Mouse (Mus musculus) neural tube, embryonic 11.5 days (tissue): Measurements from ENCODE around the gene Gm10226. TPM values are rescaled to one million over a fixed set of nuclear protein-coding genes. Genes with fewer than 3 reads are reported as not detected.
"Not testable (repeated sequence)": the region's sequence is repeated elsewhere in the genome, so short reads cannot be mapped to it uniquely, and the experiment has no call there.

Experiments used
- ATAC-seq: fragments of 200-750 bp; cut with Nextera tagmentation; 2 replicates; pipeline ENCODE4 v1.8.0; 2017; ENCODE audit warnings: moderate number of reproducible peaks, mild to moderate bottlenecking, moderate TSS enrichment, moderate library complexity; ENCODE audit not compliant: insufficient read depth, low FRiP score, low TSS enrichment
- DNase-seq: peaks from one replicate; pipeline ENCODE4 v3.0.0-alpha.2; 2015; ENCODE audit warnings: low spot score
- H3K27ac ChIP-seq: fragments of 300-500 bp; sonication (generic); 2 replicates; pipeline ENCODE4 v1.5.1; 2014; ENCODE audit warnings: low read depth, mild to moderate bottlenecking, low read length
- H3K27me3 ChIP-seq: fragments of 300-500 bp; sonication (generic); 2 replicates; pipeline ENCODE4 v1.6.1; 2014; ENCODE audit warnings: mild to moderate bottlenecking, low read length, mixed read lengths; ENCODE audit not compliant: control insufficient read depth, insufficient read depth
- H3K36me3 ChIP-seq: fragments of 300-500 bp; sonication (generic); 2 replicates; pipeline ENCODE4 v1.6.1; 2014; ENCODE audit warnings: mild to moderate bottlenecking, low read length, moderate library complexity, mixed read lengths; ENCODE audit not compliant: control insufficient read depth, insufficient read depth
- H3K4me1 ChIP-seq: fragments of 300-500 bp; sonication (generic); 2 replicates; pipeline ENCODE4 v1.6.1; 2014; ENCODE audit warnings: low read length, mixed read lengths; ENCODE audit not compliant: control insufficient read depth, insufficient read depth
- H3K4me2 ChIP-seq: fragments of 300-500 bp; sonication (generic); 2 replicates; pipeline ENCODE4 v1.6.1; 2014; ENCODE audit warnings: low read depth, mild to moderate bottlenecking, moderate library complexity
- H3K4me3 ChIP-seq: fragments of 300-500 bp; sonication (generic); 2 replicates; pipeline ENCODE4 v1.5.1; 2014; ENCODE audit warnings: low read depth, low read length
- H3K9ac ChIP-seq: fragments of 300-500 bp; sonication (generic); 2 replicates; pipeline ENCODE4 v1.6.1; 2014; ENCODE audit warnings: mild to moderate bottlenecking, low read length
- H3K9me3 ChIP-seq: fragments of 300-500 bp; sonication (generic); 2 replicates; pipeline ENCODE4 v1.6.1; 2016; ENCODE audit warnings: low read length; ENCODE audit not compliant: control insufficient read depth
- WGBS: fragments of 180-500 bp; shearing (Covaris S2); extraction: QIAGEN DNeasy Blood & Tissue Kit; methylation state at CpG from one replicate; pipeline ENCODE4 v1.1.7; 2014; 5-methylcytosine and 5-hydroxymethylcytosine counted together
- polyA plus RNA-seq: library from polyadenylated mRNA; unstranded; fragments of >200 nt; fragmentation: Nextera tagmentation; extraction: Ambion mirVana; gene quantifications from 2 replicates; pipeline ENCODE4 v1.2.1, GENCODE M21; 2014

Gm10226 gene
- polyA plus RNA-seq, 1 experiment from 2014 or later = 19.5 TPM

GRCm38 (mm10) chr17:21702281-21703240, 10.9 kb downstream of the Gm10226 start:
- no peaks in the 10 kb centered on the region for H3K9me3 ChIP-seq
- no peak overlapping the region for H3K9ac ChIP-seq
- no peak overlapping the region for H3K4me2 ChIP-seq
- H3K4me1 ChIP-seq = no peaks in the 10 kb centered on the region
- DNase-seq (no peak), ATAC-seq (no peak)
- no peaks in the 10 kb centered on the region for H3K36me3 ChIP-seq
- no peaks in the 10 kb centered on the region for H3K27me3 ChIP-seq
- WGBS = 56% methylated on average over 5 of the region's 5 CpGs
- no peak overlapping the region for H3K27ac ChIP-seq
- no peak overlapping the region for H3K4me3 ChIP-seq

GRCm38 (mm10) chr17:21703414-21703813, 11.8 kb downstream of the Gm10226 start:
- Histone ChIP-seq H3K9me3 (no peaks in the 10 kb centered on the region), H3K36me3 (no peaks in the 10 kb centered on the region), H3K4me3 (no peak overlapping the region), H3K4me1 (no peaks in the 10 kb centered on the region; the same call in 1 of the 2 replicates), H3K27me3 (no peaks in the 10 kb centered on the region), H3K9ac (no peak overlapping the region), H3K27ac (no peak overlapping the region), H3K4me2 (no peak overlapping the region)
- DNase-seq = no peak
- ATAC-seq = no peak
- 86% methylated on average over 1 of the region's 1 CpGs for WGBS

DNA sequence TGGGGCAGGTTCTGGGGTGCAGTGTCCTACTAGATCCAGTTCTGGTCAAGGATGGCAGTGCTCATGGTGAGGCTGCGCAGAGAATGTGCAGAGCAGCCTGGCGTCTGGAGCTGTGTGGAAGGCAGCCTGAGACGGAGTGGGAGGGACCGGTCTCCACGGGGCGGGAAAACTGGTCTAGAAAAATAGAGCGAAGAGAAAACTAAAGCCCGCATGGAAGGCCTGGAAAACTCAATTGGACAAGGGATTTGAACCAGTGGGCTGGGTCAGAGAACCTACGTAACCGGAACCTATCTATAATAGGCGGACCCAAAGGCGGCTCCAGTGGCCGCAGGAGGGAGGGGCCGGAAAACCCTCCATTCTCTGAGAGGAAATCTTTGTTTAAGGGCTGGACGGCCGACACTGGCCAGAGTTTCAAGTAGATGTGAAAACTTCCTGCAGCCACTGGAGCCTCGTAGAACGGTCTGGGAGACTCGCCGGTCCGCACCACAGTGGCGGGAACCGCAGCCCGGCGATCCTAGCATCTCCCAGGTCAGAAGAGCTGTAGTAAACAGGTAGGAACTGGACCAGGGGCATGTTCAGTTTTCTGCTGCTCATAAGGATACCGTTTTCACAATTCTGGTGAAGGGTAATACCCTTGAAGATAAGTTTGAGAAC, 15.8 kb downstream of the Gm10226 start, which contains the start of gene Zfp760:
Gene Zfp760, plus strand, starts transcription at position 399 of the 654 bp plus-strand sequence.
- H3K9ac ChIP-seq = peak within 1 kb of the TSS; percentile 75
- H3K27me3 ChIP-seq = no peaks in the 10 kb centered on the region
- no peaks in the 10 kb centered on the region; the same call in 1 of the 2 replicates for H3K4me1 ChIP-seq
- WGBS = 4% methylated on average over 26 of the region's 26 CpGs
- H3K36me3 ChIP-seq = no peaks in the 10 kb centered on the region; the same call in 1 of the 2 replicates
- H3K4me3 ChIP-seq = peak within 1 kb of the TSS; percentile 63
- peak within 1 kb of the TSS; percentile 52 for H3K4me2 ChIP-seq
- peak within 1 kb of the TSS; percentile 85 for H3K27ac ChIP-seq
- no peaks in the 10 kb centered on the region for H3K9me3 ChIP-seq
- ATAC-seq (peak; percentile 95), DNase-seq (peak; percentile 85)

GRCm38 (mm10) chr17:21708401-21708800, 16.7 kb downstream of the Gm10226 start:
- no peaks in the 10 kb centered on the region; the same call in 1 of the 2 replicates for H3K36me3 ChIP-seq
- no peaks in the 10 kb centered on the region; the same call in 1 of the 2 replicates for H3K4me1 ChIP-seq
- peak overlapping the region; percentile 75 for H3K9ac ChIP-seq
- H3K4me2 ChIP-seq = peak overlapping the region; percentile 52
- no peaks in the 10 kb centered on the region for H3K9me3 ChIP-seq
- peak overlapping the region; percentile 63 for H3K4me3 ChIP-seq
- no peak overlapping the region for H3K27ac ChIP-seq
- ATAC-seq = no peak
- WGBS = 52% methylated on average over 2 of the region's 2 CpGs
- DNase-seq = no peak
- no peaks in the 10 kb centered on the region for H3K27me3 ChIP-seq

DNA sequence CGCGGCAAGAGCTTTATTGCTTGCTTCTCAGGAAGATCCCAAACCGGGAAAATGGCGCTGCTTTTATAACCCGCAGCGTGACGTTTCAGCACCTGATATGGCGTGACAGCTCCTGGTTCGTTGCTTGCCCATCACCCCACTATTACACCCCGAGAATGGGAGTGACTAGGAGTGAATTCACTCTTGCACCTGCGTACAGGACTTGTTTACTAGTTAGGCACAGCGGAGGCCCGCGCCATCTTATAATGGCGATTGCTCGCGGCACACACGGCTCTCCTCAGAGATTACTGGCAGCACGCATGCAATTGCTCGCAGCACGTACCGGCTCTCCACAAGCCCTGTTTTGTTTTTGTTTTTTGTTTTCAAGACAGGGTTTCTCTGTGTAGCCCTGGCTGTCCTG, 38.8 kb downstream of the Gm10226 start, which contains the start of gene Zfp229:
Gene Zfp229, plus strand, starts transcription at position 301 of the 400 bp plus-strand sequence.
- H3K9me3 ChIP-seq, H3K36me3 ChIP-seq, H3K9ac ChIP-seq, H3K4me1 ChIP-seq, H3K4me3 ChIP-seq, H3K27ac ChIP-seq, H3K4me2 ChIP-seq, H3K27me3 ChIP-seq, DNase-seq, ATAC-seq: not testable (repeated sequence)
- WGBS = 95% methylated on average over 9 of the region's 22 CpGs

GRCm38 (mm10) chr17:21733049-21733448, 41.4 kb downstream of the Gm10226 start:
- Histone ChIP-seq H3K27ac (no peak overlapping the region), H3K9me3 (no peaks in the 10 kb centered on the region), H3K4me3 (peak overlapping the region; percentile 71; the same call in 1 of the 2 replicates), H3K27me3 (no peaks in the 10 kb centered on the region), H3K9ac (peak overlapping the region; percentile 76), H3K36me3 (no peaks in the 10 kb centered on the region), H3K4me2 (peak overlapping the region; percentile 41), H3K4me1 (no peaks in the 10 kb centered on the region)
- WGBS = 89% methylated on average over 4 of the region's 4 CpGs
- DNase-seq (no peak), ATAC-seq (no peak)

GRCm38 (mm10) chr17:21733529-21734031, 41.9 kb downstream of the Gm10226 start:
- Histone ChIP-seq H3K4me2 (peak overlapping the region; percentile 41), H3K27ac (peak overlapping the region; percentile 50; the same call in 1 of the 2 replicates), H3K9ac (peak overlapping the region; percentile 76), H3K4me3 (peak overlapping the region; percentile 71), H3K27me3 (no peaks in the 10 kb centered on the region), H3K36me3 (no peaks in the 10 kb centered on the region), H3K4me1 (no peaks in the 10 kb centered on the region), H3K9me3 (no peaks in the 10 kb centered on the region)
- under 1% methylated on average over 27 of the region's 27 CpGs for WGBS
- DNase-seq (peak; percentile 82), ATAC-seq (peak; percentile 97)
